Mouse (Mus musculus): ENCODE data around the gene Afg1l.

Gene Afg1l

DNA sequence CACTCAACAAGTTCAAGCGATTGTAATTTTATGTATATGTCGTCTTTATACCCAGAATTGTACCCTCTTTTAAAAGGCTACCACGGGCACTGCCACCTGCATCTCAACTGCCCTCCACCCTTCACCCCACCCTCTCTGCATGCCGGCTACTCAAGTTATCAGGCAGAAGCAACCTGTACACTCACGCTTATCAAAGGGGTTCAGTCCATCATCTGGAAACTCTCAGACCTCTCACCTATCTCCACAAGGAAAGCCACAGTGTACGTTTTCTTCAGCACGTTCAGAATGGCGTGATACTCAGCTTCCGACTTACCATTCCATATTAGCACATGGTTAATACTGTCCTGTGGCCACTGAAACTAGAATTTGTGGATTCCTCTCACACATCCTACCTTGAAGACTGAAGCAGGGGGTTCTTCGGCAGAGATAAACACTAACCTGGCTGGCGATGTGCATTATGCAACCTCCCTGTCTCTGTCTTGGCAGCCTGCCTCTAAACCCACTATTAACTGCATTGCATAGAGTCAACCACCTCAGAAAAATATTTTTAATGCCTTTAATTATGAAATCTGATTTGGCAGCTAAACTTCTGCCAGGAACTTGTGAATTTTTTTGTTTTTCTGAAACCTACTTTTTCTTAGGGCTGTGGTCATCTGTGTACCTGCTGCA, 213.2 kb downstream of the Afg1l start:
- DNase-seq, result peak; percentile 49 to 63

DNA sequence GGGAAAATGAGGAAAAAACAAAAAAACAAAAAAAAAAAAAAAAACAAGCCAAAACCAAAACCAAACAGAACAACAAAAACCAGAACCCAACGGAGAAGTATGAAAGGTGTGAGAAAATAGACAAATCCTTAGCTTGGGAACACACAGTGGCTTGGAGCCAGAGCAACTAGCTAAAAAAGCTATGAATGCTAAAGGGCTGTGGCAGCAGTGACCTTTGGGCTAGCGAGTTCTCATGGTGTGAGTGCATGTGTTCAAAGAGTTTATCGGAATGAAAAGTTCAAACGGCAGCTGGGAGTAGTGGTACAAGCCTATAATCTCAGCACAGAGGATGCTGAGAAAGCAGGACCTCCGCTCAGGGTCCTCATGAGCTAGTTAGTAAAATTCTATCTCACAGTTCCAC, 214.2 kb downstream of the Afg1l start:
- peak; percentile 71 to 81 for DNase-seq

DNA sequence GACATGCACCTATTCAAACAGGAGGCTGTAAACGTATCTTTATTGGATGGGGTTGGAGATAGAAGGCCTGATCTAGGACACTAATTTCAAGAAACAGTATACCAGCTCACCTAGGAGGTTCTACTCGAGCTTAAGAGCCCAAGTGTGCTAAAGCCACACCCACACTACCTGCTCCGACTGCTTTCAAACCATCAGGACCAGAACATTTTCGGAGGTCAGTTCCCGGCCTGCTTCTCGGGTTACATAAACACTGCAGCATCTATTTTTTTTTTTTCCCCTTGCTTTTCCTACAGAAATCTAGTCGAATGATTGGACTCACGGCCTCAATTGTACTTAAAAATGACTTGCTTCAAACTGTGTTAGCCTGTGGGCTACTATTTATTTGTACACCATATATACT, 214.7 kb downstream of the Afg1l start:
- peak in 1 of 2 experiments; percentile 47 for DNase-seq
